Mouse (Mus musculus) midbrain, embryonic 16.5 days (tissue): ENCODE measurements around the gene Gpx5. TPM values are rescaled to one million over a fixed set of nuclear protein-coding genes. Genes with fewer than 3 reads are reported as not detected.

Source experiments
- ATAC-seq: fragments of 200-750 bp; cut with Nextera tagmentation; 2 replicates; pipeline ENCODE4 v1.8.0; 2017; ENCODE audit warnings: moderate TSS enrichment
- H3K27ac ChIP-seq: fragments of 300-500 bp; sonication (generic); 2 replicates; pipeline ENCODE4 v1.5.1; 2014; ENCODE audit warnings: mild to moderate bottlenecking, low read length, mixed read lengths
- H3K27me3 ChIP-seq: fragments of 300-500 bp; sonication (generic); 2 replicates; pipeline ENCODE4 v1.6.1; 2014; ENCODE audit warnings: low read depth, low read length, mixed read lengths; ENCODE audit not compliant: control insufficient read depth, insufficient read depth
- H3K36me3 ChIP-seq: fragments of 300-500 bp; sonication (generic); 2 replicates; pipeline ENCODE4 v1.6.1; 2014; ENCODE audit warnings: mild to moderate bottlenecking, low read length, moderate library complexity, mixed read lengths; ENCODE audit not compliant: control insufficient read depth, insufficient read depth
- H3K4me1 ChIP-seq: fragments of 300-500 bp; sonication (generic); 2 replicates; pipeline ENCODE4 v1.6.1; 2014; ENCODE audit warnings: mild to moderate bottlenecking, low read length, mixed read lengths; ENCODE audit not compliant: control insufficient read depth, insufficient read depth
- H3K4me2 ChIP-seq: fragments of 300-500 bp; sonication (generic); 2 replicates; pipeline ENCODE4 v1.6.1; 2014; ENCODE audit warnings: mild to moderate bottlenecking, low read length, mixed read lengths
- H3K4me3 ChIP-seq: fragments of 300-500 bp; sonication (generic); 2 replicates; pipeline ENCODE4 v1.5.1; 2014; ENCODE audit warnings: low read depth, mild to moderate bottlenecking, low read length, moderate library complexity, mixed read lengths
- H3K9ac ChIP-seq: fragments of 300-500 bp; sonication (generic); 2 replicates; pipeline ENCODE4 v1.6.1; 2014; ENCODE audit warnings: low read depth, low read length, mixed read lengths
- H3K9me3 ChIP-seq: fragments of 300-500 bp; sonication (generic); replicated peaks from 2 replicates; pipeline ENCODE4 v1.6.1; 2014; ENCODE audit warnings: mild to moderate bottlenecking, low read length, mixed read lengths; ENCODE audit not compliant: control insufficient read depth, poor library complexity, severe bottlenecking
- WGBS: fragments of 180-500 bp; shearing (Covaris S2); extraction: QIAGEN DNeasy Blood & Tissue Kit; methylation state at CpG from one replicate; pipeline ENCODE4 v1.1.7; 2014; 5-methylcytosine and 5-hydroxymethylcytosine counted together
- polyA plus RNA-seq: library from polyadenylated mRNA; unstranded; fragments of >200 nt; fragmentation: Nextera tagmentation; extraction: Ambion mirVana; gene quantifications from 2 replicates; pipeline ENCODE4 v1.2.1, GENCODE M21; 2015

Gene Gpx5
- polyA plus RNA-seq, 1 experiment from 2014 or later = not detected

DNA sequence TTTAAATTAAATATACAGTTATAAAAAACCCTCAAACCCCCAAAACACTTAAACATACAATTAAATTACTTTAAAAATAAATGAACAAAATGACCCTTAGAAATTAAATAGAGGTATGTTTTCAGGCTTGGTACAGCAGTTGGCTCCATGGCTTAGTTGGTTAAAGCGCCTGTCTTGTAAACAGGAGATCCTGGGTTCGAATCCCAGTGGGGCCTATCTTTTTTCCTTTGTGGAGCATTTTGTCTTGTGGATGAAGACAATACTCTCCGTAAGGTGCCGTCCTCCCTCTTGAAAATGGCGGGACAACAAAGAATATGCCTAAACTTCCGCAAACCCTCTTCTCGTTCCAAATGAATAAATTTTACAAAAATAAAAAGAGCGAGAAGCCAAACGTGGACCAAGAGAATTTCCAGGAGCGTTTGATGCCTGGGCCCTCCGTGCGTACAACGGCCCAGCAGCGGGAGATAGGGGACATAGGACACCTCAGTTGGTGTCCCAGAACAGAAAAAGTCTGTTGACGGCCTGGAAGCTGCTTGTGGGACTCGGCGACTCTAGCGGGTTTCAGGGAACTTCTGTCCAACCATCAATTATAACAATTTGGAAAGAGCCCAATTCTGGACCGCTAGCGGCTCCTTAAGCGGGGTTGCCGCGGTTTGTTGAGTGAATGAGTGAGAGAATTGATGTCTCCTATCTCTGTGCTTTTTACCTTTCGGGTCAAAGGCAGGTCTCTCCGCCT, 16.5 kb downstream of the Gpx5 start:
- Histone ChIP-seq H3K4me3 (peak overlapping the region; percentile 47), H3K27me3 (no peaks in the 10 kb centered on the region; the same call in 1 of the 2 replicates), H3K4me2 (peak overlapping the region; percentile 88), H3K9ac (peak overlapping the region; percentile 63), H3K27ac (no peak overlapping the region), H3K4me1 (peaks cover 5% of the 10 kb centered on the region; the same call in 1 of the 2 replicates), H3K9me3 (no peaks in the 10 kb centered on the region), H3K36me3 (no peaks in the 10 kb centered on the region)
- WGBS = under 1% methylated on average over 25 of the region's 25 CpGs
- peak; percentile 90 for ATAC-seq

DNA sequence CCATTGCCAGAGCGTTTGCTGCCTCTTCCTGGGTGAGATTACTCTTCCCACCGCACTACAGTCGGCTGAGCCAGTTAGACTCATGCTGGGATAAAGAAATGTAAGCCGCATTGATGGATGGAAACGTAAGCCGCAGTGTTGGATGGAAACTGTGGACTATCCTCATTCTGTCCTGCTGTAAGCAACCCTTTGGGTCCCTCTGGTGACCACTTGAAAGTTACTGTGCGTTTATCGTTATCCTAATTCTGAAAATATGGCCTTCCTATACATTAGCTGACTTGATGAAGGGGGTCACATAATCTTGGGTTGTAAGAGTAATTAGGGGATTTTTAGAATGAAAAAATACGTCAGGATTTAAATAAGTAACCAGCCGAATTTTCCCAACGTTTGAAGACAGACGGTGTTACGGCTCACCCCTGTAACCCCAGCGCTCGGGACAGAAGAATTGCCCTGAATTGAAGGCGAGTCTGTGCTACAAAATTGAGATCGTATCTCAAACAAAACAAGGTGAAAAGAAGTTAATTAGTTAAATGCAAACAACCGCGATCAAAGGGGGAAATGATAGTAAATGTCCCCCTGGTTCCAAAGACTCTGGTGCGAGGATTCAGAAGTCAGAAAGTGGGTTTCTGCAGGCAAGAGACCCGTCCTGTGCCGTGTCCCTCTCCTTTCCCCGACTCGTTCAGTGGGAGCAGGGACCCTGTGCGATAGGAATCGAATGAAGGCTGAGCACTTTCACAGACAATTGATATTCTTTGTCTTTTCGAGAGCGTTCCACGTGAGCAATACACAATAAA, 17.3 kb downstream of the Gpx5 start:
- Histone ChIP-seq H3K4me1 (peaks cover 5% of the 10 kb centered on the region; the same call in 1 of the 2 replicates), H3K36me3 (no peaks in the 10 kb centered on the region), H3K9me3 (no peaks in the 10 kb centered on the region), H3K9ac (peak overlapping the region; percentile 69), H3K4me2 (peak overlapping the region; percentile 88), H3K4me3 (peak overlapping the region; percentile 47), H3K27ac (peak overlapping the region; percentile 48; the same call in 1 of the 2 replicates), H3K27me3 (no peaks in the 10 kb centered on the region; the same call in 1 of the 2 replicates)
- ATAC-seq = peak; percentile 69
- WGBS = under 1% methylated on average over 29 of the region's 29 CpGs

DNA sequence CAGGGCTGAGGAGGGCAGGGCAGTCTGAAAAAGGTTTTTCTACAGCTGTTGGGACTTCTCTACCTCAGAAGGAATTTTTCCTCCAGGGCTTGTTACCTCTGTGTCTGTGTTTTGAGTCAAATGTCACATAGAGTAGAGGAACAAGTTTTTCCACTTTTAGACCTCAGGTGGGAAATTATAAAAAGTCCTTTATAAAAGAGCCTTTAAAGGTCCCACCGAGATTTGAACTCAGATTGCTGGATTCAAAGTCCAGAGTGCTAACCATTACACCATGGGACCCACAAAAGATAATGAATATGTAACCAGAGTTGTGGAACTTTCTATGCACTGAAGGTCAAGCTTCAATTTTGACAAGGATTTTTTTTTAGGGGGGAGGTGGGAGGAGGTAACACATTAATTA, 24.3 kb downstream of the Gpx5 start:
- no peak for ATAC-seq
- 0 out of 2 replicates have a peak, but pooled peaks cover 2% of the 10 kb centered on the region for H3K4me1 ChIP-seq
- H3K27me3 ChIP-seq = no peaks in the 10 kb centered on the region
- H3K4me3 ChIP-seq = no peak overlapping the region; the same call in 1 of the 2 replicates
- H3K4me2 ChIP-seq = peak overlapping the region; percentile 34; the same call in 1 of the 2 replicates
- no peak overlapping the region for H3K27ac ChIP-seq
- no peak overlapping the region for H3K9ac ChIP-seq
- no peaks in the 10 kb centered on the region for H3K9me3 ChIP-seq
- H3K36me3 ChIP-seq = no peaks in the 10 kb centered on the region
- WGBS = 9% methylated on average over 1 of the region's 1 CpGs

DNA sequence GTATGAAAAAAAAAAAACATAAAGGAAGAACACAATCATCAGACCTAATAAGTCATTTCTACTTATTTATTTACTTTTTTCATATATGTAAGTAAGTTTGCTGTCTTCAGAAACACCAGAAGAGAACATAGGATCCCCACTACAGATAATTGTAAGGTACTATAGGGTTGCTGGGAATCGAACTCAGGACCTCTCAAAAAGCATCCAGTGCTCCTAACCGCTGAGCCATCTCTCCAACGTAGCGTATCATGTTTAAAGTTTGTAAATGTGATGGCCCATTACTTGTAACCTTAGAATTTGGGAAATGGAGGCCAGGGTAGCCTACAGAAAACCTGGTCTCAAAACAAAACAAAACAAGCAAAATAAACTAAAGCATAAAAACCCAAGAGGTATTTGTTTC, 25.0 kb downstream of the Gpx5 start:
- Histone ChIP-seq H3K4me2 (peak overlapping the region; percentile 34; the same call in 1 of the 2 replicates), H3K36me3 (no peaks in the 10 kb centered on the region), H3K4me1 (0 out of 2 replicates have a peak, but pooled peaks cover 2% of the 10 kb centered on the region), H3K9me3 (no peaks in the 10 kb centered on the region), H3K27me3 (no peaks in the 10 kb centered on the region), H3K4me3 (no peak overlapping the region), H3K9ac (no peak overlapping the region), H3K27ac (no peak overlapping the region)
- WGBS = 14% methylated on average over 4 of the region's 4 CpGs
- ATAC-seq = no peak

DNA sequence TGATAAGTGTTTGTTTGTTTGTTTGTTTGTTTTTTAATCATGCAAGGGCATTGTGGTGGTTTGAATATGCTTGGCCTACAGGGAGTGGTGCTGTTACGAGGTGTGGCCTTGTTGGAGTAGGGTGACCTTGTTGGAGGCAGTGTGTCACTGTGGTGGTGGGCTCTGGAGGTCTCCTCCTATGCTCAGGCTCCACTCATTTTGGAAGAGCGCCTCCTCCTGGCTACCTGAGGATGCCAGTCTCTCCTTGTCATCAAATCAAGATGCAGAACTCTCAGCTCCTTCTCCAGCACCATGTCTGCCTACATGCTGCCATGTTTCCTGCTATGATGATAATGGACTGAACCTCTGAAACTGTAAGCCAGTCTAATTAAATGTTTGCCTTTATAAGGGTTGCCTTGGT, 26.8 kb downstream of the Gpx5 start:
- Histone ChIP-seq H3K27ac (no peak overlapping the region), H3K4me3 (no peak overlapping the region), H3K4me2 (no peak overlapping the region), H3K9me3 (no peaks in the 10 kb centered on the region), H3K4me1 (0 out of 2 replicates have a peak, but pooled peaks cover 2% of the 10 kb centered on the region), H3K9ac (no peak overlapping the region), H3K27me3 (no peaks in the 10 kb centered on the region), H3K36me3 (no peaks in the 10 kb centered on the region)
- no peak for ATAC-seq
- WGBS = 55% methylated on average over 2 of the region's 2 CpGs

DNA sequence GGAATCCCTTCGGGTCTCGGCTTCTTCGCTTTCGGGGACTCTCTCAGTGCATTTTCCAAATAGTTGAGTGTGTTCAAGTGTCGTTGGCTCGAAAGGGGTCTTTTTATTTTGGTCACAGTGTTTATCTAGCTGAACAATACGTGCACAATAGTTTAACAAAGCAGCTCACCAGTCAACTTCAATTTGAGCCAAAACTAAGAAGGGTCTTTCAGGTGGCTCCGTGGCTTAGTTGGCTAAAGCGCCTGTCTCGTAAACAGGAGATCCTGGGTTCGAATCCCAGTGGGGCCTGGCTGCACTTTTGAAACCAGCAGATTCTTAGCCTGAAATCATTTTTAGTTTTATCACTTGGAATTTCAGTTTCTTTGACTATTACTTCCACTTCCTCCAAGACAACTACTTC, 28.2 kb downstream of the Gpx5 start:
- no peak overlapping the region for H3K27ac ChIP-seq
- H3K36me3 ChIP-seq = no peaks in the 10 kb centered on the region
- H3K9me3 ChIP-seq = no peaks in the 10 kb centered on the region
- peak overlapping the region; percentile 52 for H3K4me2 ChIP-seq
- ATAC-seq = no peak
- peak overlapping the region; percentile 42; the same call in 1 of the 2 replicates for H3K9ac ChIP-seq
- H3K4me3 ChIP-seq = peak overlapping the region; percentile 40
- H3K27me3 ChIP-seq = no peaks in the 10 kb centered on the region
- 1% methylated on average over 11 of the region's 11 CpGs for WGBS
- peaks cover 4% of the 10 kb centered on the region; the same call in 1 of the 2 replicates for H3K4me1 ChIP-seq

DNA sequence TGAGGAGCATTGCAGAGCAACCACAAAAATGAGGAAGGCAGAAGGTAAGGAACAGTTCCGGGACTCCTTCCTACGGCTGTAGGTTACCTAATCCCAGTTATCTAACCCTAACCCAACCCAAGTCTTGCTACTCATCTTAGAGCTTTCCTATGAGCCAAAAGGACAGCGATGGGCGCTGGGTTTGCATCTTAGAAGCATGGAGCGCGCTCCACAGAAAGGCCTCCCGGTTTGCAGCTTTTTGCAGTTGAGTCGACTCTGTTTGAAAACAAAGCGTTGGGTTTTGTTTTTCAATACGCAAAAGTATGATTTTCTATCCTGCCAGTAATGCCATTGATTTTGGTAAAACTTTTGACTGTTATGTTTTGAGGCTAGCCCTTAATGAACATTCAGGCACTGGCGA, 28.6 kb downstream of the Gpx5 start:
- H3K9ac ChIP-seq = peak overlapping the region; percentile 42; the same call in 1 of the 2 replicates
- peaks cover 4% of the 10 kb centered on the region; the same call in 1 of the 2 replicates for H3K4me1 ChIP-seq
- 4% methylated on average over 11 of the region's 11 CpGs for WGBS
- H3K27me3 ChIP-seq = no peaks in the 10 kb centered on the region
- no peak for ATAC-seq
- peak overlapping the region; percentile 52 for H3K4me2 ChIP-seq
- H3K27ac ChIP-seq = no peak overlapping the region
- no peaks in the 10 kb centered on the region for H3K36me3 ChIP-seq
- H3K9me3 ChIP-seq = no peaks in the 10 kb centered on the region
- H3K4me3 ChIP-seq = peak overlapping the region; percentile 40

DNA sequence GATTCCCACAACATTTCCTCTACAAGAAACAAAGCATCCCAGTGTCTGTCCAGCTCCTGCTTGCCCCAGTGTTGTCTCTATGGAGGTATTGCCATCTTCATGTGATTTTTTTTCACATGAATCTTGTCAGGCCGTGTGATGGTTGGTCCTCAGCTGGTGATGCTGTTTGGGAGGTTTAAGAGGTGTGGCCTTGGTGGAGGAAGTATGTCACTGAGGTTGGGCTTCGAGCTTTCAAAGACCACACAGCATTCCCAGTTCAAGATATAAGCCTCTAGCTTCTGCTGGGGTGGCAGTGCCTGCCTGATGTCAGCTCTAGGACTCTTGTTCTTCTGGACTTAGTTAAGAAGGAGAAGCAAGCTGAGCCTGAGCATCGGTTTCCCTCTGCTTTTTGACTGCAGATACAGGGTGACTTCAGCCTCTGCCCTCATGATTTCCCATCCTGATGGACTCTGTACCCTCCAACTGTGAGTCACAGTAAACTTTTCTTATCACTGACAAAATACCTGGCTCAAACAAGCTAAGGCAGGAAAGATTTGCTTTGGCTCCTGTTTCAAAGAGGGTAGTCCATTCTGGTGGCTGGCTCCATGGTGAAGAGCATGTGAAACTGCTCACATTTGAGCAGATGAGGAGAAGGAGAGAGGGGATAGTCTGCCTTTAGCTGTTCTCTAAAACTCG, 29.6 kb downstream of the Gpx5 start:
- no peak overlapping the region for H3K4me3 ChIP-seq
- H3K27ac ChIP-seq = no peak overlapping the region
- WGBS = 83% methylated on average over 4 of the region's 4 CpGs
- no peaks in the 10 kb centered on the region for H3K9me3 ChIP-seq
- no peaks in the 10 kb centered on the region for H3K36me3 ChIP-seq
- ATAC-seq = no peak
- H3K4me1 ChIP-seq = peaks cover 10% of the 10 kb centered on the region
- H3K27me3 ChIP-seq = no peaks in the 10 kb centered on the region
- H3K4me2 ChIP-seq = no peak overlapping the region
- no peak overlapping the region for H3K9ac ChIP-seq
